Comparison of ENCODE assay signal across 11 mouse cellular contexts in the genomic region with DNA sequence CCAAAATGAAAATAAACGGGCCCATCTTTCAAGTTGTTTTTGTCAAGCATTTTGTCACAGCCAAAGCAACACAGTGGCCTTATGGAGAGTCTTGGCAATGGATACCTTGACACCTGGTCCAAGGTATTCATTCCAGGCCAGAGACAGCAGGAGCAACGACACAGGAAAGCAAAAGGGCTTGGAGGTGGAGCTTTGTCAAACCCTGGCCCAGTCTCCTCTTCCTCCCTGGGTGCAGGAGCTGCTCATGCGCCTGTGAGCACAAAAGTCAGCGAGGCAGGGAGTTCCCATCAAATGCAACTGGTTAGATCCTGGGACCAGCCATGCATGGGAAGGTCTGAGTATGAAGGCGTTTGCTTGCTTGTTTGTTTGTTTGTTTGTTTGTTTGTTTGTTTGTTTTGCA. TPM values are rescaled to one million over a fixed set of nuclear protein-coding genes. Genes with fewer than 3 reads are reported as not detected.
A peak's percentile ranks its signal among the peaks of the same experiment; 100 is the strongest.
DNase-seq lines count a peak whose midpoint lies in the region; ATAC-seq lines count a peak whose summit lies in the region.
"Had no signal": no experiment of that assay in that cellular context is flagged by ENCODE, and none has a peak within 500 bp of the region (broad histone marks: within the 10 kb centered on the region; RNA-seq: fewer than 3 reads in every experiment).

No protein-coding gene starts in this region.

- H3K4me1 ChIP-seq in heart, embryonic 16.5 days (ENCODE audit: control insufficient read depth, insufficient read depth, low read length): peaks cover 23% of the 10 kb centered on the region

- peak; percentile 12 for DNase-seq in CD4-positive, CD25-positive, alpha-beta regulatory T cell, adult 2 months (ENCODE audit: low read depth, low spot score)
- DNase-seq in heart, adult 9 months (ENCODE audit: low spot score in 2 of 2): no peak
- peak; percentile 99 for DNase-seq in brain, adult 2 months (ENCODE audit: low read depth, low spot score)
- DNase-seq in cerebellum, postnatal 36 days: peak; percentile 75 to 83
- DNase-seq in right cerebral cortex, adult 2 months (ENCODE audit: low spot score in 2 of 2): no peak
- DNase-seq in liver: no peak
- DNase-seq: forebrain, postnatal 0 days; kidney, adult 11 months; liver, postnatal 0 days had no signal

- 0 out of 2 replicates have a peak, but pooled peaks cover 4% of the 10 kb centered on the region for H3K9me3 ChIP-seq in heart, embryonic 16.5 days (replicated peaks; ENCODE audit: control insufficient read depth, low read length)

- peak overlapping the region; percentile 89 for H3K27ac ChIP-seq in heart, embryonic 16.5 days (ENCODE audit: low read length)

- 60% methylated on average over 5 of the region's 5 CpGs for WGBS in heart, embryonic 16.5 days

- no peak overlapping the region for H3K9ac ChIP-seq in heart, embryonic 16.5 days (ENCODE audit: low read length)
- H3K9ac ChIP-seq: forebrain, postnatal 0 days; liver, postnatal 0 days had no signal

- ATAC-seq in CD4-positive, CD25-positive, alpha-beta regulatory T cell, adult 4 months: no peak
- ATAC-seq in heart, embryonic 16.5 days (replicated peaks; ENCODE audit: extremely low read depth, insufficient read depth, low FRiP score): no peak
- ATAC-seq: forebrain, postnatal 0 days; liver, postnatal 0 days had no signal

- no peaks in the 10 kb centered on the region for H3K36me3 ChIP-seq in heart, embryonic 16.5 days (ENCODE audit: control insufficient read depth, insufficient read depth)

- H3K4me2 ChIP-seq in heart, embryonic 16.5 days (ENCODE audit: low read depth, low read length): no peak overlapping the region

- H3K4me3 ChIP-seq in heart, embryonic 16.5 days (ENCODE audit: low read length): no peak overlapping the region

- H3K27me3 ChIP-seq in heart, embryonic 16.5 days (ENCODE audit: control insufficient read depth, insufficient read depth, low read length): no peaks in the 10 kb centered on the region

RNA-seq across cellular contexts. Expression of gene Mical2, which starts 21.7 kb away (rescaled TPM):
- 1 to 10 TPM; 2.1 to 2.4 TPM for polyA plus RNA-seq in CD4-positive, CD25-positive, alpha-beta regulatory T cell, adult 4 months (2017; shearing (Covaris generic))
- polyA plus RNA-seq in heart, embryonic 16.5 days (2015; fragmentation: Nextera tagmentation; extraction: Ambion mirVana): 128 and 145 TPM in 2 replicates

RNA-seq across cellular contexts. Expression of gene Dkk3, which starts 45.1 kb away (rescaled TPM):
- polyA plus RNA-seq in CD4-positive, CD25-positive, alpha-beta regulatory T cell, adult 4 months (2017; shearing (Covaris generic)): 1 to 10 TPM; 1.3 to 1.7 TPM
- 73.8 and 91.0 TPM in 2 replicates for polyA plus RNA-seq in heart, embryonic 16.5 days (2015; fragmentation: Nextera tagmentation; extraction: Ambion mirVana)

Comparison
In these comparisons a context has a peak if more than half of its experiments do, and no peak if none do; other contexts are left out.
1. DNase-seq: peak in CD4-positive, CD25-positive, alpha-beta regulatory T cell, adult 2 months (single experiment), brain, adult 2 months (single experiment) and cerebellum, postnatal 36 days (2 of 2); none in heart, adult 9 months (0 of 2), right cerebral cortex, adult 2 months (0 of 2) and liver (single experiment).
2. RNA of gene Mical2, which starts 21.7 kb away (polyA plus RNA-seq): 128 to 145 TPM in heart, embryonic 16.5 days; 2.1 to 2.4 TPM in CD4-positive, CD25-positive, alpha-beta regulatory T cell, adult 4 months; every median in the first group is over 10 times any median in the second.
3. RNA of gene Dkk3, which starts 45.1 kb away (polyA plus RNA-seq): 73.8 to 91.0 TPM in heart, embryonic 16.5 days; 1.3 to 1.7 TPM in CD4-positive, CD25-positive, alpha-beta regulatory T cell, adult 4 months; every median in the first group is over 10 times any median in the second.